Mouse (Mus musculus): ENCODE results near the gene Ring1. TPM values are rescaled to one million over a fixed set of nuclear protein-coding genes. Genes with fewer than 3 reads are reported as not detected.
"Not testable (repeated sequence)": the region's sequence is repeated elsewhere in the genome, so short reads cannot be mapped to it uniquely, and the experiment has no call there.

Gene Ring1
- polyA plus RNA-seq, 1 experiment from 2014 or later: 20.9 TPM

GRCm38 (mm10) chr17:33997025-33997424 lies 27.5 kb downstream of the Ring1 start:
- DNase-seq (ENCODE audit: low spot score): not testable (repeated sequence)

DNA sequence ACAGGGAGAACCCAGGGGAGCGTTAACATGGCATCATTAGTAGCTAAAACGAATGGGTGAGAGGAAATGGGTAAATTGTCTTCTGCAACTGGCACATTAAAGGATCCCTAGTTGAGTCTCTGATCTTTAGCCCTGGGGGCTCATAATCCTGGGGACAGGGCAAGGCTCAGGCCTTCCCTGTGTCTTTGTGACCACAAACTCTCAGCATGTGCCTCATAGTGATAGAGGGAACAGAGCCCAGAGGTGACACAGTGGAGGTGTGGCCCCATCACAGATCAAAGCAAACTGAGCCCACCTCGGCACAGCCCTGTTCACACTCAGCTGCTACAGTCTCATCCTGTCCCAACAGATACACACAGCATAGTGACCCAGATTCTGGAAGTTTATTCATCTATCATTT lies 28.8 kb downstream of the Ring1 start:
- no peak for DNase-seq (ENCODE audit: low spot score)

DNA sequence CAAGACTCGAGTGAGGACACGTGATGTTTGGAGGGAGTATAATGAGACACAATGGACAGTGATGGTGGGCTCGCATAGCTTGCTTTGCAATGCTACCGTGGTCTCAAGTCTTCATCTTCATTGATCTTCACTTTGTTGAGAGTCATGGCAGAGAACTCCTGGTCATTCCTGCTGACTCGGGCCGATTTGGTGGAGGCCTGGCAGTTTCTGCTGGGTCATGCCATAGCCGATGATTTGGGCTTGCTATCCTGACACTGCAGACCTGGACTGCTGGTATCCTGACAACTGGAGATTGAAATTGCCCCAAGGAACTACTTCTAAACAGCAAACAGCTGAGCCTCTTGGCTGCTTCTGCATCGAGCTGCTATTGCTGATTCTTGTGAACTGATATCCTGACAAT lies 29.5 kb downstream of the Ring1 start:
- no peak for DNase-seq (ENCODE audit: low spot score)

DNA sequence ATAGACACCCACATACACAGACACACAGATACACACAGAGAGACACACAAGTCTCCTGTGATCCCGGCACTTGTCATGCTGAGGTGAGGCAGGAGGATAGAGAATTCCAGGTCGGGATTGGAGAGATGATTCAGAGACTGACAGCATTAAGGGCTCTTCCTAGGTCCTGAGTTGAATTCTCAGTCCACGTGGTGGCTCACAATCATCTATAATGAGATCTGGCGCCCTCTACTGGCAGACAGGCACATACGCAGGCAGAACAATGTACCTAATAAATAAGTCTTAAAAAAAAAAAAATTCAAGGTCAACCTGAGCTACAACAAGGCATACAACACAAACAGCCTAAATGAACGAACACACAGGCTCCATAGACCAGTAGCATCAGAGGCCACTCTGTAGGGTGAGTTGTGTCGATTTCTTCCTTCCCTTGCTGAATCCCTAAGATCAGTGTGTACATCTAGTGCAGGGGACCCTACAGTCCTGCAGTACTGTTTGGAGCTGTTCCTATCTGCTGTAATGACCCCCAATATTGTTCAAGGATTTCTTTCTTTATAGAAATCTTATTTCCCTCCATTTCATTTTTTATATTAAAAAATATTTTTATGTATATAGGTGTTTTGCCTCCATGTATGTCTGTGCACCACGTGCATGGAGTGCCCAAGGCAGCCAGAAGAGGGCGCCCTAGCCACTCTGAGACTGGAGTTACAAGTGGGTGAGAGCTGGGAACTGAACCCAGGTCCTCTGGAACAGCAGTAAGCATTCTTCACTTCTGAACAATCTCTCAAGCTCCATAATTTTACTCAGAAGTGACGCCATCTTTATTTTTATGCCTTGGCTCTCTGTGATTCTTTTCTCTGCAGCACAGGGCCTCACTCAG lies 32.5 kb downstream of the Ring1 start:
- peak; percentile 76 for DNase-seq (ENCODE audit: low spot score)

DNA sequence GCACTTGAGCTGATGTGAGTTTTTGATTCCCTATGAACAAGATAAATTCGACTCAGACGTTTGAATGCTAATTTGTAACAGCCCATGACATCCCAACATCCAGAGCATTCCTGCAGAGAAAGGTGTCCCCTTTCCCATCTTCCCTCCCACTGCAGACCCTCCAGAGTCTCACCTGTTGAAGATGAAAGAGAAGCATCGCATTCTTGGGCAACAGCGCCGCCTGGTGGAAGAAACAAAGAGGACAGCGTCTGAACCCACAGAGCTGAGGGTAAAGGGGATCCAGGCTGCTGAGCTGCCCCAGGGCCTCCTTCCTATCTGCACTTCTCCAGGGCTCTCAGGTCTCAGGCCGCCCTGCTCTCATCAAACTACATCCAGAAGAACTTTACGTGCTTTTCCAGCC lies 42.3 kb downstream of the Ring1 start:
- DNase-seq (ENCODE audit: low spot score): peak; percentile 75

- peak; percentile 97 for DNase-seq (ENCODE audit: low spot score)
These were observed 43.1 kb downstream of the Ring1 start for GRCm38 (mm10) chr17:33981192-33981909.

DNA sequence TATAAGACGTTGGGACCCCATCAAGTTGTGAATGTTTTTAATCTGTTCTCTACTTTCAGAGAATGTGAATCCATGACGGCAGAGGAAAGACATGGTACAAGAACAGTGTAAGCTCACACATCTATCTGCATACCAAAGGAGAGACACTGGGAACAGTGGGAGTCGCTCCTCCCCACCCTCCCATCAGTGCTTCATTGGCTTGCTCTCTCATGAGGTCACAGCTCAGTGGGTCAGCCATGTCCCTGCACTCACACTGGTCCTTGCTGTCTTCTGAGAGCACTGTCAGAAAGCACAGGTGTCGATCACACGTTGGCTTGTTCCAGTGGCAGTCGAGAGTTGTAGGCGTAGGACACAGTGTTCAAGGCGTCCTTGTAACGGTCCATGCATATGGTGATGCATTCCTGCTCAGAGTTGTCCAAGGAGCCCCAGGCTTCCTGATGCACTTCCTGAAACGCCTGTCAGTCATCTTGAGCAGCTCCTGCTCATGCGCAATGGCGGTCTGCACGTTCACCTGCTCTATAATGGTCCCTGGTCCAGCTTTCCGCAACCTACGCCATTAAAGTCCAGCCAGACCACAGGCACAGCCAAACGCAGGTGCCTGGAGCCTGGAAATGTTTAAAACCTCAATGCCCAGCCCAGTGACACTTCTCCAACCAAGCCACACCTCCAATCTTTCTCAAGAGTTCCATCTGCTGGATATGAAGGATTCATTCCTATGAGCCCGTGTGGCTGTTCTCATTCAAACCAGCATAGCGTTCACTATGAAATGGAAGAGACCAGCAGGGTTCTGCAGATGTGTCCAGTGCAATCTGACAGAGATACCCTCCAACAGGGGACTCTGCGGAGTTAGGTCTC lies 44.1 kb downstream of the Ring1 start:
- DNase-seq (ENCODE audit: low spot score): no peak

DNA sequence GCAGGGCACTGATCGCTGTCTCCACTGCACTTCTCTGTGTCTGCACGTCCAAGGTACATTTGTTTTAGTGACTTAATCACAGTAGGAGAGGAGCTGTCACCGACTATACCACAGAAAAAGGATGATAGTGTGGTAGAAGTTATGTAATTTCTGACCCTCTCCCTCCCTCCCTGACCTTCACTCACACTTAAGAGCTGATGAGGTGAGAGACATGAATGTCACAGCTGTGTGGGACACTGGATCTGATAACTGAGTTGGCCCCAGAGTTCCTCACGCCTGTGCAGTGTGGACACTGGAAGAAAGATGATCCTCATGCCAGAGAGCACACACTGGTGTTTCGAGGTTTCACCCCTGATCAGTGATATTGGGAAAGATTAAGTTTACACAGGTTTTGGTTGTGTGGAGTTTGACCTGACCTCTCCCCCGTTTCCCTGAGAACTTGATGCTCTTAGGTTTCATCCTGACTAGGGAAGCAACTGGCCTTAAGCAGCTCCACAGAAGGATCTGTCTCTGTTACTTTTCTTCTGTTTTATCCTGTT lies 44.9 kb downstream of the Ring1 start:
- no peak for DNase-seq (ENCODE audit: low spot score)

DNA sequence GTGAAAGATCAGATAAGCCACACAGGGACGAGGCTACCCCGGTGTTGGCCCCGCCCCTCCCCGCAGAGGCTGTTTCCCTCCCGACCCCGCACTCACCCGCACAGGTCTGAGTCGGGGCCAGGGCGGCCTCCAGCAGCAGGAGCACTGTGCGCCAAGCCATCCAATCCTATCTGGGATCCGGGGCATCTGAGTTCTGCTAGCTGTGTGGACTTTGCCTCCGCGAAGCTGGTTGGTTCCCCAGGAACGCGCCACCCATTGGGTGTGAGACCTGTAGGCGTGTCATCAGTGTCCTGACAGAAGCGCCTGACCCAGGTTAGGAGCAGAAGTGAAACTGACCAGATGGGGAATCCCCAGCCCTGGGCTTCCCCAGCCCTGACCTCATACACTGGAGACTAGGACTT lies 45.8 kb downstream of the Ring1 start:
- DNase-seq (ENCODE audit: low spot score): peak; percentile 45

DNA sequence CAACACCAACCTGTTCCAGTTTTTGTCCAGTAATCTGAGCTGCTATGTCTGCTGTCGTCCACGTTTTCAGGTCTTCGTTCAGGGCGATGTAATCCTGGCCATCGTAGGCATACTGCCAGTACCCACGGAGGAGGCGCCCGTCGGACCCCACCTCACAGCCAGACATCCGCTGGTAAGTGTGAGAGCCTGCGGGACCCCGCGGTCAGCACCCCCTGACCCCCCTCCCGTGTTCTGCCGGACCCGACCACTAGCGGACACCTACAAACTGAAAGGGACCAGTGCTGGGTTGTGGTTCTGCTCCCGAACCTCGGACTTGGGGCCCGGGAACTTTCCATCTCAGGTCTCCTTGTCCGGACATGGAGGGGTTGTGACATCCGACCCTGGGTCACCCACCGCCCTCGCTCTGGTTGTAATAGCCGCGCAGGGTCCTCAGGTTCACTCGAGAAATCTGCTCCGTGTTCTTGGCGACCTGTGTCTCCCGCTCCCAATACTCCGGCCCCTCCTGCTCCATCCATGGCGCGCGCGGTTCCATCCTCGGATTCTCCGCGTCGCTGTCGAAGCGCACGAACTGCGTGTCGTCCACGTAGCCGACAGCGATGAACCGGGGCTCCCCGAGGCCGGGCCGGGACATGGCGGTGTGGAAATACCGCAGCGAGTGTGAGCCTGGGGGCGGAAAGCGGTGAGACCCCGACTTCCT lies 46.5 kb downstream of the Ring1 start:
- no peak for DNase-seq (ENCODE audit: low spot score)

DNA sequence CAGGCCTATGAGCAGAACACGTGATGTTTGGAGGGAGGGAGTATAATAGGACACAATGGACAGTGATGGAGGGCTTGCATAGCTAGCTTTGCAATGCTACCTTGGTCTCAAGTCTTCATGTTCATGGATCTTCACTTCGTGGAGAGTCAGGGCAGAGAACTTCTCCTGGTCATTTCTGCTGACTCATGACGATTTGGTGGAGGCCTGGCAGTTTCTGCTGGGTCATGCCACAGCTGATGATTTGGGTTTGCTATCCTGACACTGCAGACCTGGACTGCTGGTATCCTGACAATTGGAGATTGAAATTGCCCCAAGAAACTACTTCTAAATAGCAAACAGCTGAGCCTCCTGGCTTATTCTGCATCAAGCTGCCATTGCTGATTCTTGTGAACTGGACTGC lies 50.9 kb downstream of the Ring1 start:
- no peak for DNase-seq (ENCODE audit: low spot score)

DNA sequence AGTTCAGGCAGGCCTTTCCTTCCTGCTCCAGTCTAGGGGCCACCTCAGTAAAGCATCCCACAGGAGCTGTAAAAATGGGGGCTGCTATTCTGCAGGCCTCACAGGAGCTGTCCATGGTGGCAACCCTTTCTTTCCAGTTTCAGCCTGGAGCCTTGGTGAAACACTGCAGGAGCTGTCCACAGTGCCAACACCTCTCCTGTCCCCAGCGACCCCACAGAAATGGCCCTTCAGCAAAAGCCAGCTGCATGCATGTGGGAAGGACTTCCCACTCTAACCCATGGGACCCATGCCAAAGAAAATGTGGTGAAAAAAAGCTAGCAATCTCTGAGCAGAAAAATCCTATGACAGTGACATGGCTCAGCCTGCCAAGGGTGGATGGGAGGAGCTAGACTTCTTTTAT lies 51.8 kb downstream of the Ring1 start:
- DNase-seq (ENCODE audit: low spot score): peak; percentile 31

MicroRNAs encoded within 50 kb of the gene (microRNA counts, 519-probe panel; counts per million panel counts)
- 473 counts per million, percentile 71 among the panel's probes with 10 or more counts for microRNA mmu-miR-219

Small RNA genes within 50 kb of the gene (microRNA-seq; reads per million reads assigned to microRNA genes)
- gene Mir219a-1 (ENCODE audit: borderline number of aligned reads) (not detected), gene Mir219c (ENCODE audit: borderline number of aligned reads) (not detected)

Other genes with a start within 250 kb of the Ring1 start
- 28.7 and 36.7 TPM in 2 replicates for gene Angptl4, start 242.8 kb downstream of the Ring1 start, polyA plus RNA-seq (2015; fragmentation: Nextera tagmentation; extraction: Ambion mirVana)
- gene Kank3, start 214.2 kb downstream of the Ring1 start, polyA plus RNA-seq (2015; fragmentation: Nextera tagmentation; extraction: Ambion mirVana): 19.1 and 22.0 TPM in 2 replicates
- gene Rps28, start 200.1 kb downstream of the Ring1 start, polyA plus RNA-seq (2015; fragmentation: Nextera tagmentation; extraction: Ambion mirVana): 1,516 and 1,544 TPM in 2 replicates
- 464 TPM in 2 replicates for gene Ndufa7, start 200.1 kb downstream of the Ring1 start, polyA plus RNA-seq (2015; fragmentation: Nextera tagmentation; extraction: Ambion mirVana)
- gene Cd320, start 181.6 kb downstream of the Ring1 start, polyA plus RNA-seq (2015; fragmentation: Nextera tagmentation; extraction: Ambion mirVana): 35.1 and 35.2 TPM in 2 replicates
- gene Gm7029, start 150.8 kb downstream of the Ring1 start, polyA plus RNA-seq (2015; fragmentation: Nextera tagmentation; extraction: Ambion mirVana): not detected in 2 replicates
- 5.9 and 6.8 TPM in 2 replicates for gene Kifc1, start 134.0 kb downstream of the Ring1 start, polyA plus RNA-seq (2015; fragmentation: Nextera tagmentation; extraction: Ambion mirVana)
- 1.6 and 1.9 TPM in 2 replicates for gene Platr17, start 119.5 kb downstream of the Ring1 start, polyA plus RNA-seq (2015; fragmentation: Nextera tagmentation; extraction: Ambion mirVana)
- gene Daxx, start 115.3 kb downstream of the Ring1 start, polyA plus RNA-seq (2015; fragmentation: Nextera tagmentation; extraction: Ambion mirVana): 62.9 and 67.8 TPM in 2 replicates
- gene Tapbp, start 108.8 kb downstream of the Ring1 start, polyA plus RNA-seq (2015; fragmentation: Nextera tagmentation; extraction: Ambion mirVana): 131 and 140 TPM in 2 replicates
- gene Zbtb22, start 108.8 kb downstream of the Ring1 start, polyA plus RNA-seq (2015; fragmentation: Nextera tagmentation; extraction: Ambion mirVana): 13.8 and 14.9 TPM in 2 replicates
- 37.5 and 42.3 TPM in 2 replicates for gene Rgl2, start 95.1 kb downstream of the Ring1 start, polyA plus RNA-seq (2015; fragmentation: Nextera tagmentation; extraction: Ambion mirVana)
- 218 and 225 TPM in 2 replicates for gene Pfdn6, start 84.3 kb downstream of the Ring1 start, polyA plus RNA-seq (2015; fragmentation: Nextera tagmentation; extraction: Ambion mirVana)
- gene Wdr46, start 84.0 kb downstream of the Ring1 start, polyA plus RNA-seq (2015; fragmentation: Nextera tagmentation; extraction: Ambion mirVana): 20.6 and 25.5 TPM in 2 replicates
- gene B3galt4, start 73.2 kb downstream of the Ring1 start, polyA plus RNA-seq (2015; fragmentation: Nextera tagmentation; extraction: Ambion mirVana): 13.3 and 15.8 TPM in 2 replicates
- gene Vps52, start 68.9 kb downstream of the Ring1 start, polyA plus RNA-seq (2015; fragmentation: Nextera tagmentation; extraction: Ambion mirVana): 43.6 and 46.1 TPM in 2 replicates
- 2,265 and 2,338 TPM in 2 replicates for gene Rps18, start 68.7 kb downstream of the Ring1 start, polyA plus RNA-seq (2015; fragmentation: Nextera tagmentation; extraction: Ambion mirVana)
- 528 and 569 TPM in 2 replicates for gene H2-K1, start 24.3 kb downstream of the Ring1 start, polyA plus RNA-seq (2015; fragmentation: Nextera tagmentation; extraction: Ambion mirVana)
- 77.4 and 82.2 TPM in 2 replicates for gene H2-Ke6, start 3.4 kb upstream of the Ring1 start, polyA plus RNA-seq (2015; fragmentation: Nextera tagmentation; extraction: Ambion mirVana)
- gene Slc39a7, start 7.0 kb upstream of the Ring1 start, polyA plus RNA-seq (2015; fragmentation: Nextera tagmentation; extraction: Ambion mirVana): 90.5 and 96.5 TPM in 2 replicates
- 47.1 and 48.9 TPM in 2 replicates for gene Rxrb, start 7.1 kb upstream of the Ring1 start, polyA plus RNA-seq (2015; fragmentation: Nextera tagmentation; extraction: Ambion mirVana)
- gene Col11a2, start 14.8 kb upstream of the Ring1 start, polyA plus RNA-seq (2015; fragmentation: Nextera tagmentation; extraction: Ambion mirVana): 1.1 and 1.5 TPM in 2 replicates
- gene H2-Oa, start 67.7 kb upstream of the Ring1 start, polyA plus RNA-seq (2015; fragmentation: Nextera tagmentation; extraction: Ambion mirVana): 55.0 and 57.1 TPM in 2 replicates
- gene H2-DMa, start 94.9 kb upstream of the Ring1 start, polyA plus RNA-seq (2015; fragmentation: Nextera tagmentation; extraction: Ambion mirVana): 113 and 114 TPM in 2 replicates
- gene Brd2, start 98.0 kb upstream of the Ring1 start, polyA plus RNA-seq (2015; fragmentation: Nextera tagmentation; extraction: Ambion mirVana): 98.3 and 107 TPM in 2 replicates
- gene H2-DMb2, start 118.6 kb upstream of the Ring1 start, polyA plus RNA-seq (2015; fragmentation: Nextera tagmentation; extraction: Ambion mirVana): 57.8 and 62.9 TPM in 2 replicates
- 39.8 and 42.2 TPM in 2 replicates for gene H2-DMb1, start 128.4 kb upstream of the Ring1 start, polyA plus RNA-seq (2015; fragmentation: Nextera tagmentation; extraction: Ambion mirVana)
- 81.6 and 87.3 TPM in 2 replicates for gene Tap1, start 162.9 kb upstream of the Ring1 start, polyA plus RNA-seq (2015; fragmentation: Nextera tagmentation; extraction: Ambion mirVana)
- gene Psmb9, start 163.1 kb upstream of the Ring1 start, polyA plus RNA-seq (2015; fragmentation: Nextera tagmentation; extraction: Ambion mirVana): 251 and 261 TPM in 2 replicates
- gene Psmb8, start 173.0 kb upstream of the Ring1 start, polyA plus RNA-seq (2015; fragmentation: Nextera tagmentation; extraction: Ambion mirVana): 875 and 899 TPM in 2 replicates
- 140 and 153 TPM in 2 replicates for gene Tap2, start 178.8 kb upstream of the Ring1 start, polyA plus RNA-seq (2015; fragmentation: Nextera tagmentation; extraction: Ambion mirVana)
- 2.6 and 2.8 TPM in 2 replicates for gene H2-Ob, start 214.2 kb upstream of the Ring1 start, polyA plus RNA-seq (2015; fragmentation: Nextera tagmentation; extraction: Ambion mirVana)
- gene H2-Ab1, start 233.0 kb upstream of the Ring1 start, polyA plus RNA-seq (2015; fragmentation: Nextera tagmentation; extraction: Ambion mirVana): 1,510 and 1,544 TPM in 2 replicates